In genomic region chrX:11632011-11632410, GRCm38 (mm10) we compare ENCODE assay signal across 8 mouse cellular contexts.
DNase-seq lines count a peak whose midpoint lies in the region; ATAC-seq and TF ChIP-seq lines count a peak whose summit lies in the region.

No protein-coding gene starts in this region.

- peaks cover 2% of the 10 kb centered on the region; the same call in 1 of the 2 replicates for H3K27me3 ChIP-seq in heart, embryonic 16.5 days (ENCODE audit: control insufficient read depth, insufficient read depth, low read length)
- peaks cover 6% of the 10 kb centered on the region; the same call in 1 of the 2 replicates for H3K27me3 ChIP-seq in hindbrain, embryonic 15.5 days
- H3K27me3 ChIP-seq in midbrain, postnatal 0 days (ENCODE audit: insufficient read depth, low read length): no peaks in the 10 kb centered on the region

- no peaks in the 10 kb centered on the region; the same call in 1 of the 2 replicates for H3K9me3 ChIP-seq in heart, embryonic 16.5 days (replicated peaks; ENCODE audit: control insufficient read depth, low read length)
- H3K9me3 ChIP-seq in hindbrain, embryonic 15.5 days: no peaks in the 10 kb centered on the region
- no peaks in the 10 kb centered on the region for H3K9me3 ChIP-seq in midbrain, postnatal 0 days (ENCODE audit: low read length)

- ATAC-seq in heart, embryonic 16.5 days (replicated peaks; ENCODE audit: extremely low read depth, insufficient read depth, low FRiP score): no peak
- peak; percentile 65; the same call in 1 of the 2 replicates for ATAC-seq in hindbrain, embryonic 15.5 days (ENCODE audit: low FRiP score, low read depth)
- no peak for ATAC-seq in midbrain, postnatal 0 days (ENCODE audit: low FRiP score)

- H3K4me3 ChIP-seq in heart, embryonic 16.5 days (ENCODE audit: low read length): peak overlapping the region; percentile 20
- no peak overlapping the region for H3K4me3 ChIP-seq in hindbrain, embryonic 15.5 days
- no peak overlapping the region for H3K4me3 ChIP-seq in midbrain, postnatal 0 days (ENCODE audit: low read depth, low read length)

- H3K4me1 ChIP-seq in heart, embryonic 16.5 days (ENCODE audit: control insufficient read depth, insufficient read depth, low read length): 0 out of 2 replicates have a peak, but pooled peaks cover 2% of the 10 kb centered on the region
- peaks cover 11% of the 10 kb centered on the region for H3K4me1 ChIP-seq in hindbrain, embryonic 15.5 days (replicated peaks)
- no peaks in the 10 kb centered on the region for H3K4me1 ChIP-seq in midbrain, postnatal 0 days (ENCODE audit: insufficient read depth, low read length)

- 19% methylated on average over 14 of the region's 14 CpGs for WGBS in heart, embryonic 16.5 days
- 19% methylated on average over 14 of the region's 14 CpGs for WGBS in hindbrain, embryonic 15.5 days
- 22% methylated on average over 14 of the region's 14 CpGs for WGBS in midbrain, postnatal 0 days

- no peak for TF ChIP-seq CTCF in midbrain, postnatal 0 days (IDR thresholded peaks at IDR 0.05)

- no peak overlapping the region for H3K27ac ChIP-seq in heart, embryonic 16.5 days (ENCODE audit: low read length)
- 0 out of 2 replicates have a peak overlapping the region, but pooled peaks have one; percentile 38 for H3K27ac ChIP-seq in hindbrain, embryonic 15.5 days (replicated peaks)
- no peak overlapping the region for H3K27ac ChIP-seq in midbrain, postnatal 0 days (ENCODE audit: low read depth, low read length)

- peak overlapping the region; percentile 51 for H3K9ac ChIP-seq in heart, embryonic 16.5 days (ENCODE audit: low read length)
- no peak overlapping the region for H3K9ac ChIP-seq in hindbrain, embryonic 15.5 days
- no peak overlapping the region for H3K9ac ChIP-seq in midbrain, postnatal 0 days (replicated peaks; ENCODE audit: low read length, poor library complexity, severe bottlenecking)

- intact Hi-C loops in heart, postnatal 14 days (cut with DNase I): loop anchor here (5.0 to 10.0 kb wide), 4 partner anchors 173 to 620 kb away; no protein-coding TSS in a partner anchor

- no peak for DNase-seq in heart, postnatal 14 days
- DNase-seq in brain, adult 2 months (ENCODE audit: low read depth, low spot score): peak; percentile 55
- DNase-seq in midbrain, postnatal 0 days (ENCODE audit: low spot score): peak; percentile 14
- DNase-seq in adrenal gland, postnatal 25 days: no peak
- DNase-seq in adrenal gland, adult 18-20 months (ENCODE audit: low spot score in 2 of 2): no peak
- no peak for DNase-seq in layer of hippocampus, postnatal 36 days

- H3K36me3 ChIP-seq in heart, embryonic 16.5 days (ENCODE audit: control insufficient read depth, insufficient read depth): no peaks in the 10 kb centered on the region
- H3K36me3 ChIP-seq in hindbrain, embryonic 15.5 days: no peaks in the 10 kb centered on the region
- H3K36me3 ChIP-seq in midbrain, postnatal 0 days (ENCODE audit: insufficient read depth, low read length): no peaks in the 10 kb centered on the region

- H3K4me2 ChIP-seq in heart, embryonic 16.5 days (ENCODE audit: low read depth, low read length): peak overlapping the region; percentile 56
- peak overlapping the region; percentile 38 for H3K4me2 ChIP-seq in hindbrain, embryonic 15.5 days
- peak overlapping the region; percentile 21 for H3K4me2 ChIP-seq in midbrain, postnatal 0 days (ENCODE audit: low read depth, low read length, poor library complexity, severe bottlenecking)

Comparison
In these comparisons a context has a peak if more than half of its experiments do, and no peak if none do; other contexts are left out.
1. DNase-seq: peak in brain, adult 2 months (single experiment) and midbrain, postnatal 0 days (single experiment); none in heart, postnatal 14 days (0 of 2), adrenal gland, postnatal 25 days (single experiment), adrenal gland, adult 18-20 months (0 of 2) and layer of hippocampus, postnatal 36 days (0 of 2).
2. Peak in every context shown above with its lines, with median percentiles within 50 percentile points of each other: H3K4me2 ChIP-seq.